Mouse (Mus musculus): ENCODE data around the gene Mrnip.

DNA sequence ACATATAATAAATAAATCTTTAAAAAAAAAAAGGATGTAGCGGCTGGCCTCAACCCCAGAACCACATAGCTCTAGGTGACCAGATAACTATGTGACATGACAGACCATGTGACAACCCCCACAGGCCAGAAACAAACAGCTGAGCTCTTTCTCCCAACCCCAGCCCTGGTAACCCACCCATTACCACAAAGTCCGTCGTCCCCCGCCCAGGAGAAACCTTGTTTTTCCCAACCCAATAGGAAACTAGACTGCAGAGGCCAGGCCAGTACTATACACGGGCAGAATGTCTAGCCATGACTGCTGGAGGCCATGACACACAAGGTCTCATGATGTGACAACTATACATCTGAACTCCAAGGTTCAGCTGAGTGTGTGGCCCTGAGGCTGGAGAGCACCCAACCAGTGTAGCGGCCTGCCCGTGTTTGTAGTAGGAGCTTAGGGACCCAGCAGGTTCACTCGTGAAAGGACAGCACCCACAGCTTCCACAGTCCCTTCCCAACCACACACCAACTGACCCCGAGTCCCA lies 29.1 kb downstream of the Mrnip start:
- TF ChIP-seq ZC3H11A (IDR thresholded peaks at IDR 0.05; ENCODE audit: borderline replicate concordance, low read depth, low read length), result no peak
- no peak for TF ChIP-seq MAFK (IDR thresholded peaks at IDR 0.05; ENCODE audit: insufficient read depth, low read depth, low read length)
- no peak for TF ChIP-seq HCFC1 (IDR thresholded peaks at IDR 0.05; ENCODE audit: borderline replicate concordance, insufficient read depth, low read length)
